Mouse (Mus musculus): ENCODE data around the gene Foxf1. TPM values are rescaled to one million over a fixed set of nuclear protein-coding genes. Genes with fewer than 3 reads are reported as not detected.

Gene Foxf1
- total RNA-seq, 4 experiments from 2014 or later, result 0.19 to 0.34 (median 0.33) TPM; not detected in 1

DNA sequence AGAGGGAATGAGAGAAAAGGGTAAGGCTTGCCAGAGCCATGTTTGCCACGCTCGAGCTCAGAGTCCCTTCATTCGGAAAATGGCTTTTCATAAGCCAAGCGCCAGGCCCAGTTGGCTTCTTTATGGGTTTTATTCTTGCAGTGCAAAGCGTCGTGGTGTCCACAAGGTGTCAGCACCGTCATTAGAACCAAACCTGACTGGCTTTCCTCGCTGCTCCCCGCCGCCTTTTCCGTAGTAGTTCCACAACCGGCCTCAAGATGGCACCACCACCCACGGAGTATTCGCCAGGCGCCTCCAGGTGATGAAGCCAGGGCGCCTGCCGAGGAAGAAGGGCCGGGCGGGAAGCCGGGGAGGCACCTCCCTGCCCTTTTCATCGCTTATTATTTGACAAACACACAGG, 29.1 kb downstream of the Foxf1 start:
- peak; percentile 98 for DNase-seq (ENCODE audit: low spot score)

DNA sequence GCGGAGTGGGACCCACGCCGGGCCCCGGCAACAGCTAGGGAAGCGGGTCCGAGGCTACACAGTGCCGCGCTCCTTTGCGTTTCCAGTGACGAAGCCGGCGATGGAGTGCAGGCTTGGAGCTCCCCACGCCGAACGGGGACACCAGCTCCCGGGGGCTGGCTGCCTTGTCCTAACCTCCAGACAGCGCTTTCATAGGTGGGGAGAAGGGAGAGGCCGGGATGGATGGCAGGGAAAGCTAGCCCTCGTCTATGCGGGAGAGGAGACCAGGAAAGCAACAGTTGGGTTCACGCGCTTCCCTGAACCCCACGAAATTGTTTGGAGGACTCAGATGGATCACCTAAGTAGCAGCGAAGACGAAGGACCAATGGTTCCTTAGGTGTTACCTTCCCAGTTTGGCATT, 30.9 kb downstream of the Foxf1 start:
- no peak for DNase-seq (ENCODE audit: low spot score)

- peak; percentile 91 for DNase-seq (ENCODE audit: low spot score)
Measured at GRCm38 (mm10) chr8:121115948-121116347, 31.8 kb downstream of the Foxf1 start, which contains the start of gene Foxc2. Gene Foxc2, plus strand, starts transcription at chr8:121116171.

DNA sequence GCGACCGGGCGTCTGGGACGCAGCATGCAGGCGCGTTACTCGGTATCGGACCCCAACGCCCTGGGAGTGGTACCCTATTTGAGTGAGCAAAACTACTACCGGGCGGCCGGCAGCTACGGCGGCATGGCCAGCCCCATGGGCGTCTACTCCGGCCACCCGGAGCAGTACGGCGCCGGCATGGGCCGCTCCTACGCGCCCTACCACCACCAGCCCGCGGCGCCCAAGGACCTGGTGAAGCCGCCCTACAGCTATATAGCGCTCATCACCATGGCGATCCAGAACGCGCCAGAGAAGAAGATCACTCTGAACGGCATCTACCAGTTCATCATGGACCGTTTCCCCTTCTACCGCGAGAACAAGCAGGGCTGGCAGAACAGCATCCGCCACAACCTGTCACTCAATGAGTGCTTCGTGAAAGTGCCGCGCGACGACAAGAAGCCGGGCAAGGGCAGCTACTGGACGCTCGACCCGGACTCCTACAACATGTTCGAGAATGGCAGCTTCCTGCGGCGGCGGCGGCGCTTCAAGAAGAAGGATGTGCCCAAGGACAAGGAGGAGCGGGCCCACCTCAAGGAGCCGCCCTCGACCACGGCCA, 32.5 kb downstream of the Foxf1 start:
- DNase-seq (ENCODE audit: low spot score), result no peak

- DNase-seq (ENCODE audit: low spot score), result no peak
Measured at GRCm38 (mm10) chr8:121117186-121117651, 33.0 kb downstream of the Foxf1 start.

DNA sequence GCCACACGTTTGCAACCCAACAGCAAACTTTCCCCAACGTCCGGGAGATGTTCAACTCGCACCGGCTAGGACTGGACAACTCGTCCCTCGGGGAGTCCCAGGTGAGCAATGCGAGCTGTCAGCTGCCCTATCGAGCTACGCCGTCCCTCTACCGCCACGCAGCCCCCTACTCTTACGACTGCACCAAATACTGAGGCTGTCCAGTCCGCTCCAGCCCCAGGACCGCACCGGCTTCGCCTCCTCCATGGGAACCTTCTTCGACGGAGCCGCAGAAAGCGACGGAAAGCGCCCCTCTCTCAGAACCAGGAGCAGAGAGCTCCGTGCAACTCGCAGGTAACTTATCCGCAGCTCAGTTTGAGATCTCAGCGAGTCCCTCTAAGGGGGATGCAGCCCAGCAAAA, 33.7 kb downstream of the Foxf1 start:
- no peak for DNase-seq (ENCODE audit: low spot score)

DNA sequence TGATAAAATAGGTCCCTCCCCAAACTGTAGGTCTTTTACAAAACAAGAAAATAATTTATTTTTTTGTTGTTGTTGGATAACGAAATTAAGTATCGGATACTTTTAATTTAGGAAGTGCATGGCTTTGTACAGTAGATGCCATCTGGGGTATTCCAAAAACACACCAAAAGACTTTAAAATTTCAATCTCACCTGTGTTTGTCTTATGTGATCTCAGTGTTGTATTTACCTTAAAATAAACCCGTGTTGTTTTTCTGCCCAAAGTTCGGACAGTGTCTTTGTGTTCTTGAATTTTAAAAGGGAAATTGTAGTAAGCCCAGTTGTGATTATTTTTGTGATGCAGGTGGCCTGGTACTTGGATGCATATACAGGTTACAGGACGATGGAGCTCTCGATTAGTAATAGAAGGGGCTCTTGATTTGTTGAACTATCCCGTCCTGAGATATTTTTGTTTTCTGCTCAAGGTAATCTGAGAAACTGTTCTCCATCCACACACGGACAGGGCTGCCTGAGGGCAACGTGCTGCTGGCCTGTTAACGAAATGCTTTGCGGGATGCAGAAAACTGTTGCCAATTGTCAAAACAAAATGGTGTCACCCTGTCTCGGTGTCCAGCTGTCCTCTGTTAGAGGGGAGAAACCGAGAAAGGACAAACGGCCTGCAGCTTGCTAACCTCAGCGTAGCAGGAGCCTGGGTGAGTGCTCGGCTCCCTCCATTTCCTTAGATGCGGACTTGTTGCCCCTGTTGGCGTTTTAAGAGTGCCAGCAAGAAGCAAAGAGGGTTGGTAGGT, 34.6 kb downstream of the Foxf1 start:
- DNase-seq (ENCODE audit: low spot score), result no peak

GRCm38 (mm10) chr8:121119635-121120455, 35.7 kb downstream of the Foxf1 start:
- DNase-seq (ENCODE audit: low spot score), result no peak

DNA sequence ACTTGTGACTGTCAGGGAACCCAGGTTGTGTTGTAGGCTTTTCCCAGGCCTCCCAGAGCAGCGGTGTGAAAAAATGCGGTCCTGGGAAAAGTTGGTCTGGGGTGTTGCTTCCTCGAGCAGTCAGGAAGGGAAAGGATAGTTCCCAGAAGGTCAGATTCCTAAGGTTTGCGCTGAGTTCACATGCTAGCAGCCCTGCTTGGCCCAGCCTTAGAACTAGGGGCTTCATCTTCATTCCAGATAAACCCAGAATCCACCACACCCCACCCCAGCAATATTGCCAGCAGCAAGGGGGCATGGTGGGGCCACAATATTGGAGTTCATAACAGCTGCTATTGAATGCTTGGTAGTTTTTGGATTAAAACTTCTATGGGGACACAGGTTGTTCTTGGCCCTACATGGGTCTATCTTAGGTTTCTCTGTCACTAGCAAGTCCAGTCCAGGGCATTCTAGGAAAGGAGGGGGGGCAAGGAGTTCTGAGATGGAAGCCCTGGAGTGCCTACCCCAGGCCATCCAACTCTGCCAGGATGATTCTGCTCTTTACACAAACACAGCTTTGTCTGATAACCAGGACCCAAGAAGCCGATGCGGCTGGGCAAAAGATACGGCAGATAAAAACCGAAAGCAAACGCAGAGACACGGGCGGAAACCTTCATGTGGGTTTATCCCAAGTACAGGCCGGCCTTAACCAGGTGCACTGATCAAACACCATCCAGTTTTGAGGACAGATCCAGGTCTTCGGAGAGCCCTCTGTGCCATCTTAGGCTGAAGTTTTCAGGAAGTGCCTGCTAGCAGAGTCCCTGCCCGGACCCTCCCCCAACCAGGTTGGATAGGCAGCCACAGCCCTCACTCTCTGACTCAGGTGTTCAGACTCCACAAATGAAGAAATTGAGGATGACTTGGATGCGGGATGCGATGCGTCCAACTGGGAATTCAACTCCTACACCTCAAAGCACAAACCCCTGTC, 36.6 kb downstream of the Foxf1 start:
- DNase-seq (ENCODE audit: low spot score), result no peak

DNA sequence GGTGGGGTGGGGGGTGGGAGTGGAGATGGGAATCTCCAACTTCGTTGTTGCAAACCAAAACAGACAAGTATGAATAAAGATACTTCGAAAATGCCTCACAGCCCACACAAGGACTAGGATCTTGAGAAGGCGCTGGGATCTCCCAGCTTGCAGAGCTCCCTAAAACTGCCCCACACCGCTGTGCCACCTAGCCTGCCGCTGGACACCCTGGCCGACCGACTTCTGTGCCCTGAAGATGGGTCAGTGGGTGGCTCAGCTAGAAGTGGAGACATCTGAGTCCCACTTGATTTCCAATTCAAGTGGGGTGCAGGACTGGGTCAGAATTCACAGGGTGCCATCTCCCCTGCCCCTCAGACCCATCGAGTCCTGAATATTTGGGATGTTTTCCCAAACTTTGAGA, 37.5 kb downstream of the Foxf1 start:
- no peak for DNase-seq (ENCODE audit: low spot score)

DNA sequence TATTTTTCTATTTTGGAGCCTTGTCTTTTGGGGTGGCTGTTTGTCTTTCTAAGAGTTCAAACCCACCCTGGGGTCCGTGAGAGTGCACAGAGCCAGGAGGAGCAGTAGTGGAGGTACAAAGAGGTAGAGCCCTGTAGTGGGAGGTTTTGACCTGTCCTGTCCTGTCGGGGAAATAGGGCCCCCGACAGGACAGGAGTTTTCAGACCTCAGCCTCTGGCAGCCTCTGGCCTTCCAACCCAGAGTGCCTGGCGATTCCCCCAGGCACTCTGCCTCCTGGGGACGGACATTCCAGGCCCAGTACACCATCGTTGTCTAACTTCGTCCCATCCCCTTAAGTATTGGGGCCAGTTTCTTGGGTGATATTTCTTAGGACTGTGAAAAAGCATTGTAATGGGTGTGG, 38.2 kb downstream of the Foxf1 start:
- DNase-seq (ENCODE audit: low spot score), result no peak

- DNase-seq (ENCODE audit: low spot score), result no peak
Measured at GRCm38 (mm10) chr8:121123113-121123512, 38.9 kb downstream of the Foxf1 start.

DNA sequence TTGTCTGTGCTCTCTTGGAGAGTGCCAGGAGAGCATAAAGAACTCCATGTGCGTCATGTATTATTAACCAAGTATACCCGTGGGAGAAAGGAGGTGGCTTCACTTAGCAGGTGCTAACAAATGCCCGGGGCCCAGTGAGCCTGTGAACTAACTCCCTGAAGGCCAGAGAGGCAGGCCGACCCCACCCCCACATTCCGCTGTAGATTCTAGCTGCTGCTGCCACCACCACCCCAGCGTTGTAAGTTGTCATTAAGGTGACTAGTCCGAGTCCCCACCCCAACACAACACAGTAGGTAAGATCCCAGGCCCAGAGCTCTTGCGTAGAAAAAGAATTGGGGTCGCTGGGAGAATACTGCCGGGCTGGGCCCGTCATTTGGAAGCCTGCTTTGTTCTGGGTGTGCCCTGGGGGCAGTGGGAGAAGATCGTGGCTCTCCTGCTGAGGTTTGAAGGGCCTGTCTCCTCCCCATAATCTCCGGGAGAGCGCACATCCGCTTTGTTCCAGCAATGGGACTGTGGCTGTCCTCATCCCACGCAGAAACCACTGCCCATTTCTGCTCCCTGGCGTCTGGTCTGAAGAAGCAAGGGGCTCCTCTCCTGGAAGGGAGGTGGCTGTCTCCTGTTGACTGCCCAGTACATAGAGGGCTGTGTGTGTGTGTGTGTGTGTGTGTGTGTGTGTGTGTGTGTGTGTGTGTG, 40.5 kb downstream of the Foxf1 start:
- no peak for DNase-seq (ENCODE audit: low spot score)

DNA sequence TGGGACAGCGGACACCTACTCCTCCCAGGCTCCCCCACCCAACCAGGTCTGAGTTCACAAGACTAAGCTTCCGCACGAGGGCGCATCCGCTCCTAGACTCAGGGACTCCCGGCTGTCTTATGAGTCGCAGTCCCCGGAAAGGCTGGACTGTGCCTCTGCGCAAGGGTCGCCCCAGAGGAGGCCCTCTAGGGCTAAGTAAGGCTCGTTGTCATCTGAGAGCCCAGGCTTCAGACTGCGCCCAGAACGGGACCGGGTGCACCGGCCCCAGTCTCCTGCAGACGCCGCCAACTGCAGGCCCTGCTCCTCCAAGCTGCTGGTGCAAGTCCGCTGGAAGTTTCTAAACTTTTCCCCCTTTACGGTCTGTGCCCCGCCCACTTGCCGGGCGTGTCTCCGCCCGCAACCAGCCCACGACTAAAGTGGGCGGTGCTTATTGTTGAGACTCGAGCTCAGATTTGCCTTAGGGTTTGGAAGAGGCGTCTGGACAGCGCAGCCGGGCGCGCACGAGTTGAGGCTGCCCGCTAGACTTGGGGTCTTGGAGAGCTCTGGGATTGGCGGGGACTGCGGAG, 41.2 kb downstream of the Foxf1 start:
- DNase-seq (ENCODE audit: low spot score), result peak; percentile 85

DNA sequence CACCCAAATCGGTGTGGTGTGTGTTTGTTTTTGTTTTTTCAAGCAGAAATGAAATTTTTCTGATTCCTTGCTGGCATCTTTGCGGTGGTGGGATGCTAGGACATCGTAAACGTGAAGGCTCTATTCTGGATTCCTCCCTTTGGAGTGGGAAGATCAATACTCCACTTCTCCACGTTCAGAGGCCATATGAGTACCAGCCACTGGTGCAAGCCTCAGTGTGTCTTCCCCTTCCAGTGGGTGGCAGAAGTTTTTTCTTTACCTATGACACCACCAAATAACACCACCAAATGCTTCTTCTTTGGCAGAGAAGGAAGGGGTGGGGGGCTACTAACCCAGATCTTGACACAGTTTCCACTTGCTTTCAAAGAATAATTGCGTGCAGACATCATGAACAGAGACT, 42.0 kb downstream of the Foxf1 start:
- DNase-seq (ENCODE audit: low spot score), result no peak

DNA sequence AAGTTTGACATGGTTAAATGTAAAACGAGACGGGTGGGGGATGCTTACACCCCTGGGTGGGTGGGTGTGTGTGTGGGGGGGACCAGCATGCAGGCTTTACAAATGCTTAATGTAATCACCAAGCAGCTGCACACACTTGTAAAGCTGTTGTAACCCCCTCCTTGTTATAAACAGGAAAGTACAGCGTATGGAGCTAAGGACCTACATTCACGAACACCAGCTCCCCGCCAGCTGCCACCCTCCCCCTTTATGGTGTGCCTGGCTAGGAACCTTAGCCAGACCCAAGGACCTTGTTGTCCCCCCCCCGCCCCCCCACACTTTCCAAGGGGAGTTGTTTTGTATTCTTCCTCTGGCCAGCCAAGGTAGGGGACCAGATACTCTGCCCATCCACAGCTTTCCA, 42.5 kb downstream of the Foxf1 start:
- no peak for DNase-seq (ENCODE audit: low spot score)

DNA sequence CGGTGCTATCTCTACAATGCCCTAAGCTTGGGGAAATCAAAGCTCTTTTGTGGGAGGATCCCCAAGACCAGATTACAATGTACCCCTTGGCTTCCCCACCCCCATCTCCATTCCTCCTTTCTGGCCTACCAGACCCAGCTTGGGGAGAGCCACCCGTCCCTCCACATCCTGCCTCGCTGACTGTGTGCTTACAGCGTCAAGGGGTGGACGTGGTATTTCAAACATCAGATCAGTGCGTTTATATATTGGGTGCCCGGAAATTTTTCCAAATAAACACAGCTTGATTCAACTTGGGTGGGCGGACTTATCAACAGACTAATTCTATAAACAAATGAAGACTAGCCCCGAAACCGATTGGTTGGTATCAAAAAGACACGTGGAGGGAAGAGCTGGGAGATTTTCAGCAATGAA, 43.1 kb downstream of the Foxf1 start:
- DNase-seq (ENCODE audit: low spot score), result no peak

GRCm38 (mm10) chr8:121127756-121128375, 43.7 kb downstream of the Foxf1 start, which contains the start of gene Foxl1:
Gene Foxl1, plus strand, starts transcription at chr8:121127940.
- DNase-seq (ENCODE audit: low spot score), result no peak

DNA sequence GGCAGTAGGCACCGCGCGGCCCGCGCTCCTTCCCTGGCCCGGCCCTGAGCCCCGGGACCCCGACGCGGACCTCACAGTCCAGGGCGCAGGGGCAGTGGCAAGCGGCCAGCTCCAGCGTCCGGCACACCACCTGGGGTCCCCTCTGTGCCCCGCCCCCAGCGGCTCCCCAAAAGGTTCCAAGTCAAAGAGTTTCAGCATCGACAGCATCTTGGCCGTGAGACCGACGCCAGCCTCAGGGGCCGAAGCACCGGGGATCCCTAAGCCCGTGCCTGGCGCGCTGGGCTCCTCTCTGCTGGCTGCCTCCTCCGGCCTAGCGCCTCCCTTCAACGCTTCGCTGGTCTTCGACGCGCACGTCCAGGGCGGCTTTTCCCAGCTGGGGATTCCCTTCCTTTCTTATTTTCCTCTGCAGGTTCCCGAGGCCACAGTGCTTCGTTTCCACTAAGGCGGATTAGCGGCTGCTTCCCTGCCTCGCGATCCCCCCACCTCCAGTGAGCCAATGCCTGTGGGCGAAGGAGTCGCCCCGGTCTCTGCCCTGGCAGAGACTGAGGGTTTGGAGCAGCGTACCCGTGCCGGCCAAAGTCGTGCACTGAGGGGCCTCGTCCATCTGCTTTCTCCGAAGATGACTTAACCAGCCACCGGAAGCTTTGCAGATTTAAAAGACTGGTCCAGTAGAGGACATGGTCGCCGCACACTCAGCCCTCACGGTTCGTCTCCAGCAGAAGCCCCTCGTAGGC, 44.5 kb downstream of the Foxf1 start:
- DNase-seq (ENCODE audit: low spot score), result no peak
